Mouse (Mus musculus): Measurements from ENCODE around the gene Krtap1-3.

The Krtap1-3 gene

GRCm38 (mm10) chr11:99557976-99558745, 33.0 kb downstream of the Krtap1-3 start:
- DNase-seq (ENCODE audit: low spot score in 2 of 2) = no peak

GRCm38 (mm10) chr11:99556753-99557152, 34.4 kb downstream of the Krtap1-3 start, which contains the start of gene Krtap3-2:
Gene Krtap3-2 (minus strand): TSS chr11:99556853.
- no peak for DNase-seq (ENCODE audit: low spot score in 2 of 2)

DNA sequence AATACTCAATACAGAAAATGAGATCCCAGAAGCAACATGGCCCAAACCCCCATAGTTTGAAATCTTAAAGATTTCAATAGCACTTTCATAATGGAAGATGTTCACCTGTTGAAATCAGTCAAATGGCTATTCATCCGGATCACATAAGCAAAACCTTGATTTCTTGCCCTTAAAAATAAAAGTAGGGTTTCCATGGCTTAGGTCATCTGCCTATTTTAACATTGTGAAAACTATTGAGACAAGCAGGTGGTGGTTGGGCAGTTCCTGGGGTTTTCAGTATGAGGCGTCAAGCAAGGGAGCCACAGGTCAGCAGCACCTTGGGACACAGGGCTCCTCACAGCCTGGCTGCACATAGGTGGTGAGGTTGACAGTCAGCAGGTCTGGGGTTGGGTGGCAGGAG, 34.9 kb downstream of the Krtap1-3 start:
- DNase-seq (ENCODE audit: low spot score in 2 of 2) = no peak

- DNase-seq (ENCODE audit: low spot score in 2 of 2) = no peak
Observed at GRCm38 (mm10) chr11:99550765-99551164, 40.4 kb downstream of the Krtap1-3 start, which contains the start of gene Krtap3-3. Gene Krtap3-3 (minus strand): TSS chr11:99550865.

DNA sequence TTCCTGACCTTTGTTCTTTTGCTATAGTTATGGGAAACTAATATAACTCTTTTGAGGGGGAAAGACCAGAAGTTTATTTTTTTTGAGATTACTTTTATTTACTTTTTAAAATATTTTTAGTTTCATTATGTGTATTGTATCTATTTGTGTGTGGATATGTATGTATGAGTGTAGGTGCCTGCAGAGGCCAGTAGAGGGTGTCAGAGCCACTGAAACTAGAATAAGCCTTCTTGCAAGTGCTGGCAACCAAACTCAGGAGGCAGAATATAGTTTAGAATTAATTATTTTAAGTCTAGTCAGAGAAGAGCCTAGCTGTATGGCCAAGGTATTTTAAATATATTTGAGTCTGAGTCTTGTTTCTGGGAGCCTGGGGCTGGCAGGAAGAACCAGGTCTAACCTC, 43.2 kb downstream of the Krtap1-3 start:
- no peak for DNase-seq (ENCODE audit: low spot score in 2 of 2)

Measured in thymus, postnatal 10 days (tissue).